Mouse (Mus musculus): ENCODE results near the gene Ciart.
A peak's percentile ranks its signal among the peaks of the same experiment; 100 is the strongest.
"Not testable (repeated sequence)": the region's sequence is repeated elsewhere in the genome, so short reads cannot be mapped to it uniquely, and the experiment has no call there.

Gene Ciart

DNA sequence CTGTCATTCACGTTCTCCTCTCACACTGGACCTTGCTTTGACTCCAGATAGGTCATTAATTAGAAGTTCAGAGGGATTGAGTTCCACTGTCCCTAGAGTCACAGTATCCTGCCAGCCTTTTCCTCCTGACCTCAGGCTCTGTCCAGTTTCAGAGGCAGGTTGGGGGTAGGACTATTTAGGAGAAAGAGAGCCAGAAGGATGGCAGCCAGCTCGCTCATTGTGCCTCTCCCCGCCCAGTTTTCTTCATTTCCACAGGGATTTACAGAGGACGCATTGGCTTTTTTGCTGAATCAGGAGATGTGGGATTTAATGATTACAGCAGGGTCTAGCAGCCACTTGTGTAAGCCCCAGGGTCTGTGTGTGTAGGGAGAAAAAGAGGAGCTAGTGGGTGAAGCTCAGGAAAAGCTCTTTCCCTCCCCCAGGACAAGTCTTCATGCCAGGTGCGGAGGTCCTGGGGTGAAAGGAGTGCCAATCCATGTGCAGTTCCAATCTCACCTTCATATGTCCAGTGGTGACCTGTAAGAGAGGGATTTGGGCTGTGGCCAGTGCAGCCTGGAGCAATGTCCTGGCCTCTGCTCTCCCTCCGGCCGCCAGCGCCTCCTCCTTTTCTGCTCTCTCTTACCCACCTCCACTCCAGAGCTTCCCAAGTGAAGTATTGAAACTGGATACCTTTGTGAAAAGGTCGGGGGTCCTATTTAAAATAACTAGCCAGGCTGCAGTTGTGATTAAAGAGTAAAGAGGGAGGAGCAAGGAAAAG lies 19.7 kb upstream of the Ciart start:
- DNase-seq (ENCODE audit: low spot score in 2 of 2), result no peak

DNA sequence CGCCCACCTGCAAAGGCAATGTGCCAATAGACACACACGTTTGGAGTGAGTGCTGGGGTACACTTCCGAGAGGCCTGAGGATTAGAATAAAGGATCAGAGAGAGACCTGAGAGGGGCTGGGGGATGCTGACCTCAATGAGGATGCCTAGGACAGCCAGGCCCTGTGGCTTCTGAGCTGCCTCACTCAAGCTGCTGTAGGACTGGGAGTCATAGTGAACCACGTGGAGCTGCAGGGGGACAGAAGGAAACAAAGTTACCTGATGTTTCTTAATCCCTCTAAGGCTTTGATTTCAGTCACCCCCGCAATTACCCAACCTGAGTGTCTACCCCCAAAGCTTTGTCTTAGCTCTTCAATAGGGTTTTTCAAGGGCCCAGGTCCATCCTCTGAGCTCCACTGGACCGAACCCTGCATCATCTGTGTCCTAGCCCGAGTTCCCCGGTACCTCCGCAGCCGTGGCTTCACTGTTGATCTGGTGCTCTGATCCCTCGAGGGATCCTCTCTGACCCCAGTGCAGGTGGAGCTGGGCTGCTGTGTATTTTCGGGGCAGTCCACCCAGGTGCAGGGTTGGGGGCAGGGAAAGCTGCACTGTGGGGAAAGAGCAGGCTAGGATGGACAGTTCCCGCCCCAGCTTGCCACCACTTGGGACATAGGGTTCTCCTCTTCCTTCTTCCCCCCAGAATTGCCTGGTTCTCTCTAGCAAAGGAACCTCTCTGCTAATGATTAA lies 17.9 kb upstream of the Ciart start:
- no peak for DNase-seq (ENCODE audit: low spot score in 2 of 2)

DNA sequence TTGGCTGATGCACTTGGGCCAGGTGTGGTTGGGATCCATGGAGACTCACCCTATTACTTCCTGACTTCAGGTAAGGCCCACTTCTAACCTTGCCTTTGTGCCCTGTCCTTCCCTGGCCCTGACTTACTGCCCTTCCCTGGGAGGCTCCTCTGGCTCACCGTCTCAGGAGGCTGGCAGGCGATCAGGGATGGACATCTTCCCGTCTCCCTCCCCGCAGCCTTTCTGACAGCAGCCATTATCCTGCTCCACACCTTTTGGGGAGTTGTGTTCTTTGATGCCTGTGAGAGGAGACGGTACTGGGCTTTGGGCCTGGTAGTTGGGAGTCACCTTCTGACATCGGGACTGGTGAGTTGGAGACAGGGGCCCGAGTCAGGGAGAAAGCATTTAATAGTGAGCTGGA lies 13.4 kb upstream of the Ciart start:
- not testable (repeated sequence) for DNase-seq (ENCODE audit: low spot score in 2 of 2)

DNA sequence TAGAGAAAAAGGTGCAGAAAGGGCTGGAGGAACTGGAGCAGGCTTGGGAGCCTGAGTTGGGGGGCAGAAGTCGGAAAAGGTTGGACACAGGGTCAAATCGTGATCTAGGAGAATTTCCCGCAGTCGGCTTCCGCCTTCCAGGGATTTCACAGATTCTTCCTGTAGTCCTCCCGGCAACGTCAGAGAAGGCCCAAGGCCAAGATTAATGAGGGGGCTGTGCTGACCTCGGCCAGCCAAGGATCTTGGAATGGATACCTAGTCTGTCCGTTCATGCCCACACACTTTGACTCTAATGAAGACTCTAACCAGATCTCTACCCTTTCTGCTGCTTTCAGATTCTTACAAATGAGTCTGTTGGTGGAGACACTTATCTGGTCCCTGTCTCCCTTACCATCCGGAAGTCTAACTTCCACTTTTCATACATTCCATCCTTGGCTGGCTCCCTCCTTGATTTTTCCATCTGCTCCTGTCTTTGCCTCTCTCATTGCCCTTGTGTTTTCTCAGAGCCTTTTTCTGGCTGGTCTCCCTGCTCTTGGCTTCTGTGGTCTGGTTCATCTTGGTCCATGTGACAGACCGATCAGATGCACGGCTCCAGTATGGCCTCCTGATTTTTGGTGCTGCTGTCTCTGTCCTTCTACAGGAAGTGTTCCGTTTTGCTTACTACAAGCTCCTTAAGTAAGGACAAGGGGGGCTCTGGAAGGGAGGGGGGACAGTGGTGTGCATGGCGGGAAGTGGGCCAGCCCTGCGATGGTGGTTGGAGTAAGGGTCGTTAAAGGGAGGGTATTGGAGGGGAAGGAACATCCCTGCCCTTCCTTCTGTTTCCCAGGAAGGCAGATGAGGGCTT lies 12.5 kb upstream of the Ciart start:
- peak in 1 of 2 experiments; percentile 49 for DNase-seq (ENCODE audit: low spot score in 2 of 2)

DNA sequence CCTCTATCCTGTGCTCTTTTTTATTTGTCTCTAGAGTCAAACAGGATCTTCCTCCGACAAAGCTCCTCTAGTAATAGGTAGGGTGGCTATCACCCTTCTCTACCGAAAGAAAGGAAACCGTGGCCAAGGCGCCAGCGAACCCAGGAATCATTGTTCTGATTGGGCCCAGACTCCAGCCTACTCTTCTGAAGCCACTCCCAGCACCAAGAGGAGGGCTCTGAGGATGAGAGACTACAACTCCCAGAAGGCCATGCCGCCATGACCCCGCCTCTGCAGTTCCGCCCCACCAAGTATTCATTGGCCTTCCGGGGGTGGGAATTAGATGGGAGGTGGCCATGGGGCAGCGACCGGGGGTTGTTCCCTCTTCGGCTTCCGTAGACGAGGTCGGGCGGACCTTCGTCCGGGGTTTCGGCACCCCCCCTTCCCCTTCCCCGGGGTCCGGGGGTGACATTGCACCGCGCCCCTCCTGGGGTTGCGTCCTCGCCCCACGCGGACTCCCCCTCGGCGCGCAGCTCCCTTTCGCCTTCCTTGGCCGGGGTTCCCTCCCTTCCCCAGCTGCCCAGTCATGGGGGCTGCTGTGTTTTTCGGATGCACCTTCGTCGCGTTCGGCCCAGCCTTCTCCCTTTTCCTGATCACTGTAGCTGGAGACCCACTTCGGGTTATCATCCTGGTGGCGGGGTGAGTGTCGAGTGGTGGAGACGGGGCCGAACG lies 11.7 kb upstream of the Ciart start, which contains the start of gene Aph1a:
Aph1a (plus strand) TSS at position 364 of the 711 bp plus-strand sequence.
- peak; percentile 95 for DNase-seq (ENCODE audit: low spot score in 2 of 2)

DNA sequence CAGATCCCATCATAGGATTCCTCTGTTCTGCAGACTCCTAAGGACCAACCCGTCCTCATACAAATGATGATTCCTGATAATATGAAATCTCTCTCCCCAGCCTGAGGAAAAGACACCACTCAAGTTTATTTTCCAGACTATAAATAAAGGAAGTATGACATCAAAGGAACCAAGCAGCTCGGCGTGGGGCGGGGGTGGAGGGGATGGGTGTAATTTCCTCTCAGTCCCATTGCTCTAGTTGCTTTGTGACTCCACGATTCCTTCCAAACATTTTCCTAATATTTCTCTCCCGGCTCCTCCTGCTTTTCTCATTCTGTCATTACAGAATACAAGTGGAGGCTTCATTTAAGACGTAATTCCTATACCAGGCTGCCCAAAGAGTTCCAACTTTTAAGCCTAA lies 11.1 kb upstream of the Ciart start:
- no peak for DNase-seq (ENCODE audit: low spot score in 2 of 2)

DNA sequence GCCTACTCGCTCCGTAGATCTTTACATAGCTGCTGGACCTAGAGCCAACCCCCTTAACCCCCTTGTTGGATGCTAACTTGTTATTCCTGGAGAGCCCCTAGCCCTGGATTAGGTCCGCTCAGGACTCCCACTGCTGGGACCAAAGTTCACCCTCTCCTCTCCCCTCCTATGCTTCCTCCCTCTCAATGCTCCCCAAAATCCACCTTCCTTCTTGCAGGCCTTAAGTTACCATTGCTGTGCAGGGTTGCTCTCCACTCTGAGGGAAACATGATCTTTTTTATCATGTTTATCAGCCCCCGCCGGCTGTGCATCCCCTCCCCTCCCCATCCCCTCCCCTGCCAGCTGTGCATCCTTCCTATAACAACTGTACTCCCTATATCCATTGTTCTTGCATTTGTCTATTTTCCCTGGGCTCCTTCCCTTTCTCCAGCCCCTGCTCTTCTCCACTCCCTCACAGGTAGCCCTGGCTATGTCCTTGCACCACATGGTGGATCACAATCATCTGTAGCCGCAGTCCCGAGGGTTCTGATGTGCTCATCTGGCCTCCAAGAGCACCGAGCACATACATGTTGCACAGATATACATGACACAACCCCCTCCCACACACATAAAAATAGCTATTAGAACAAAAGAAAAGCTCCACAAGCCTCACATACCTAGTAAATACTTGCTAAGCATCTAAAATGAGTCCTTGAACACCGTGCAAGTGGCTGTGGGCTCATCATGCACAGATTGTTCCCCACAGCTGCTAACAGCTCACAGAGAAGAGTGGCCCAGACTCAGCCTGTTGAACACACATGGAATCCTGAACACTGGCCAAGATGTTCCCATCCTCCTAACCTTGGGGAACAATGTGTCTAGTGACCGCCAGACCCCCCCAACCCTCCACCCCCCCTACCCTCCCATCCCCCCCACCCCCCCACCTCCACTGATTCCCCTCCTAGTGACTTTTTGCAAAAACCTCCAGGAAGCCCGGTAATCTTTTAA lies 10.3 kb upstream of the Ciart start:
- DNase-seq (ENCODE audit: low spot score in 2 of 2), result no peak

DNA sequence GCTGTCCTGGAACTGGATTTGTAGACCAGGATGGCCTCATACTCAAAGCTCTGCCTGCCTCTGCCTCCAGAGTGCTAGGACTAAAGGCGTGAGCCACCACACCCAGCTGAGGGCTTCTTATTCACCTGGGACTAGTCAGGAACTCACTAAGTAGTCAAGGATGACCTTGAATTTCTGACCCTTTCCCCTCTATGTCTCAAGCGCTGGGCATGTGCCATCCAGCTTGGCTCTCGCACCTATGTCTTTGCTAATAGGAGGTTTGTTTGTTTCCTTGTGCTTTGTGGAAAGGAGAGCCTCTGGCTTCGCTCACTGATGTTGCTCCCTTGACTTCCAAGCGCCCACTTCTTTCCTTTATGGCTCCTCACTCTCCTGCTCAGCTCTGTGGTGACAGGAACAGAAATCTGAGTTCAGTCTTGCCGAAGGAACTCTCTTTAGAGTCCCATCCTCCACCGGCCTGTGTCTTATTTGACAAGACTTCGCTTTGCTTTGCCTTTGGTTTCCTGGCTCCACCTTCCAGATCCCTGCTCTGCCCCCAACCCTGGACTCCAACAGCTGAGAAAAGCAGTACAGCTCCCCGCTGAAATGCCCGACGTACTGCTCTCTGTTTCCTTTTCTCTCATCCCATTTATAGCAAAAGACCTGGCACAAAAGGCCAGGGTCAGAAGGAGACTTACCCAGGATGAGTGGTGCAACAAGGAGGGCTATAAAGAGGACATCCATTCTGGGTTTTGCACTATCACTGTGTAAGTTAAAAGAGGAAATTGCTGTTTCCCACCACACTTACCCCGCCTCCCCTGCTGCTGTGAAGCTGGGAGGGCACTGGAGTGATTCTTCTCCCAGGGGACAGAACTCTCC lies 9.4 kb upstream of the Ciart start, which contains the start of gene BC028528:
BC028528 (minus strand) TSS at position 795 of the 855 bp plus-strand sequence.
- DNase-seq (ENCODE audit: low spot score in 2 of 2), result no peak

DNA sequence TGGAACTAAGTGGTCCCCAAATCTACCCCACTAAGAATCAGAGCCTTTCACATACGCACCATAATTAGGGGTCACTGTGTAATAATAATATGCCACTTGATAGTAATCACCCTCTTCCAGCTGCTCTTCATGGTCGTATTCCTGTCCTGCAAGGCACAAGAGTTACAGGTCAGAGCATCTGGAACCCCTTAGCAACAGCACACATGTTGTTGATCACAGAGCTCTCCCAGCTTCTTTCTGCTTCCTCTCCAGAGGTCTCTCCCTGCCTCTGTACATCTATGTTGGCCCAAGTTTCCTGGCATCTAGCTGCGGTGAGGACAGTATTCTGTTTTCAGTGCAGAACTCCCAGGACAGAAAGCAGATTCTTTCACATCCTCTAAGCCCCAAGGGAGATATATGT lies 7.6 kb upstream of the Ciart start:
- no peak for DNase-seq (ENCODE audit: low spot score in 2 of 2)

DNA sequence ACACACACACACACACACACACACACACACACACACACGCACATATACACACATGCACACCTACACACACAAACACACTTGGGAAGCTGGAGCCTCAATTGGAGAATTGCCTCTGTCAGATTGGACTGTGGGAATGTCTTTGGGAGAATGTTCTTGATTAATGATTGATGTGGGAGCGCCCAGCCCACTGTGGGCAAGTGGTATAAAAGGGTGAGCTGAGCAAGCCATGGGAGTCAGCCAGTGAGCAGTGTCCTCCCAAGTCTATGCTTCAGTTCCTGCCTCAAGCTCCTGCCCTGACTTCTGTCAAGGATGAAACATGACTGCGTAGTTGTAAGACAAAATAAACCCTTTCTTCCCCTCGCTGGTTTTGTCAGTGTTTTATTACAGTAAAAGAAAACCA lies 5.5 kb upstream of the Ciart start:
- DNase-seq (ENCODE audit: low spot score in 2 of 2), result no peak

DNA sequence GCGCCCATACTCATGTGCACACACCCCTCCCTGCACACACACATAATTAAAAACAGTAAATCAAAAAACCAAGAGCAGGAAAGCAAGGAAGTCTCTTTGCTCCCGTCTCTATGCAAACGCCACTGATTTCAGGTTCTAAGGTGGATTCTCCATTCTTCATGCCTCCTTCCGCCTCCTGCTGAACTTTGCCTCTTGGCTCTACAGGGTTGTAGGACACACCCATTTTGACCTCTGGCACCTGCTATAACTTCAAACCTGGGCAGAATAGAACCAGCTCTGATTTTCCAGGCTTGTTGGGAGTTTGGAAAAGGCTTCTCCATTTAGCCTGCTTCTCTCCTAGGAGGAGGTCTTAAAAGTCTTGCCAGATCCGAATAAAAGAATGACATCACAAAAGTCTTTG lies 2.3 kb upstream of the Ciart start:
- no peak for DNase-seq (ENCODE audit: low spot score in 2 of 2)

DNA sequence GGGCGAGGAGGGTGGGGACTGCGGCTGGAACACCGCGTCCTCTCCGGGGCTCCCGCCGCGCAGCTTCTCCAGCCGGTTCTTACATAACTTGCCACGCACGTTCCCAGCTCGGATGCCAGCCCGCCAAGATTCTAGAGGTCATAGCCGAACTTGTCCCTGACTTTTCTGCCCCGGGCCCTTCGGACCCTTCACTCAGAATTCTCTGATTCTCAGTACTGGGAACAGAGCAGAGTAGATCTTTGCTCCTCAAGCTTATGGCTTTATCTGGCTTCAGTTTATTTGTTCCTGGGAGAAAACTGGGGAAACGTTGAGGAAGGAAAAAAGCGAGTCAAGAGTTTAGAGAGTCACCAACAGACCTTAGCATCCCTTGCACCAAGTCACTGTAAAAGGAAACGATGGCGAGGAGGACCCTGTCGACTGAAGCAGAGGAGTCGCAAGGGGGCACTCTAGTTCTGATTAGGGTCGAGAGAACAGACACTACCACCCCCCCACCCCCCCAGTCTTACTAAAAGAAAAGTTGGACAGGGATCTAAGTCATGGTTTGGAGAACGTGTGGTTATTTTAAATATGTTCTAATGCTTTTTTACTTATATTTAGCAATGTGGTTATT lies 870 bp upstream of the Ciart start:
- DNase-seq (ENCODE audit: low spot score in 2 of 2), result peak in 1 of 2 experiments; percentile 69

DNA sequence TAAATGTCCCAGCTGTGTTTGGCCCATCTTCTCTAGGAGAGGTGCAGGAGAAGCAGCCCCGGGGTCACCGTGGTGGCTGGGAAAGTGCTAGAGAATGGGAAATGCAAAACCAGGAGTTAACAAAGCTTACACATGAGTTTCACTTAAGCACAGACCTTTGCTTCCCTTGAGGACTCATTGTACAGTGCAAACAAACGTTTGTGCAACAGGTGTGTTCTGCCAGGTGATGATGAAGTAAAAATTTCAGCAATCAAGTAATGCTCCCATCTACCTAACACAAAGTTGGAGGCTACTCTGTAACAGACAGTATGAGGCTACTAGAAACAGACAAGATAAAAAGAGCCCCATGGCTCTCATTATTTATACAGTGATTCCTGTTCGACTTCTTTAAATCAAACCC lies 3.0 kb downstream of the Ciart start:
- no peak for DNase-seq (ENCODE audit: low spot score in 2 of 2)

DNA sequence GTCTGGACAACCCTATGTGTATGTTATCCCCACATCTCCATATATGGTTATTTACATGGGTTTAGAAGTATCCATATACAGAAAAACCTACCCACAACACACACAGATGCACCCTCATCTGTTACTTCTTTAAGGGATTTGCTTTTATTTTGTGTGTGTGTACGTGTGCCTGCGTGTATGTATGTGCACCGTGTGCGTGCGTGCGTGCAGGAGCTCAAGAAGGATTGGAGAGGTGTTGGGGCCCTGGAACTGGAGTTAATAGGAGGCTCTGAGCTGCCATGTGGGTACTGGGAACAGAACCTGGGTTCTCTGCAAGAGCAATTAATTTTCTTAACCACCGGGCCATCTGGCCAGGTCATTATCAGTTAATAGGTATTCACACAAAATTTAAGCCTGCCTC lies 10.0 kb downstream of the Ciart start:
- no peak for DNase-seq (ENCODE audit: low spot score in 2 of 2)

DNA sequence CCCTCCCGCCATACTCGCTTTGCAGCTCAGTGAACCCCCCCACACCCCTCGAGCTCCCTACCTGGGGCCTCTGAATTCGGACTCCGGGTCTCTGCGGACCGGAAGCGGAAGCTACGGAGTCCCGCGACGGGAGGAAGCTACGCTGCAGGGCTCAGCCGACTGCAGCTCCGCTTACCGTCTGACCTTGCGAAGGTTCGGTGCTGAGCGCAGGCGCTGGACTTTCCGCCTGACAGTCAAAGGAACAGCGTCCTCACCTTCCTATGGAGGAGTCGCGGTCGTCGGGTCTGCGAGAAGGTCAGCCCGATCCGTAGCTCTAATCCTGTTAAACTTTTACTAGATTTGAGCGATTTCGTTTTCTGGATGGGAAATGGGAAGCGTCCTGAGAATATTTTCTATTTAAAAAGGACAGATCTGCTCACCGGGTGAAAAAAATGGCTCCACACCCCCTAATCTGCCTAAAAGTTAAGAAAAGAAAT lies 10.6 kb downstream of the Ciart start, which contains the start of gene Mrps21:
Mrps21 (minus strand) TSS at position 128 of the 476 bp plus-strand sequence.
- DNase-seq (ENCODE audit: low spot score in 2 of 2), result peak; percentile 80

DNA sequence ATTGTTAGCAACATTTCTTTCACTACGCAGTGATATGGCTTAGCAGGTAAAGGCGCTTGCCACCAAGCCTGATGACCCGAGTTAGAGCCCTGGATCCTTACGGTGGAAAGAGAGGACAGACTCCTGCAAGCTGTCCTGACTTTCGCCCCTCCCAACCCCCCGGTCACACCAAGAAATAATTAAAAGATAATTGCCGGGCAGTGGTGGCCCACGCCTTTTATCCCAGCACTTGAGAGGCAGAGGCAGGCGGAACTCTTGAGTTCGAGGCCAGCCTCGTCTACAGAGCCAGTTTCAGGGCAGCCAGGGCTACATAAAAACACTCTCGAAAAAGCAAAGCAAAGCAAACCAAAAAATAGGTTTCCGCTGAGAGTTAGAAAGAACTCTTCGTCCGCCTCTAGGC lies 11.1 kb downstream of the Ciart start:
- no peak for DNase-seq (ENCODE audit: low spot score in 2 of 2)

DNA sequence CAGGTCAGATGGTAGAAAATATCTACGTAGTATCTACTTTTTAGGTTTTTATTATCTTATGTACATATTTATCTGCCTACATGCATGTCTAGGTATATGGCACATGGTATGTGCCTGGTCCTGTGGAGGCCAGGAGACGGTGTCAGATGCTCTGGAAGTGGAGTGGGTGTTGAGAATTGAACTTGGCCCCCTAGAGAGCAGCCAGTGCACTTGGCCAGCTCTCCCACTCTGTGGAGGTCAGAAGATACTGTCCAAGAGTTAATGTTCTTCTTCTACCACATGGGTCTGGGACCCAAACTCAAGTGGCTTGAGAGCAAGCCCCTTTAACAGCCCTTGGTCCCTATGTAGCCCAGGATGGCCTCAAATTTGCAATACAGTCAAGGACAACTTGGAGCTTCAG lies 14.6 kb downstream of the Ciart start:
- no peak for DNase-seq (ENCODE audit: low spot score in 2 of 2)

DNA sequence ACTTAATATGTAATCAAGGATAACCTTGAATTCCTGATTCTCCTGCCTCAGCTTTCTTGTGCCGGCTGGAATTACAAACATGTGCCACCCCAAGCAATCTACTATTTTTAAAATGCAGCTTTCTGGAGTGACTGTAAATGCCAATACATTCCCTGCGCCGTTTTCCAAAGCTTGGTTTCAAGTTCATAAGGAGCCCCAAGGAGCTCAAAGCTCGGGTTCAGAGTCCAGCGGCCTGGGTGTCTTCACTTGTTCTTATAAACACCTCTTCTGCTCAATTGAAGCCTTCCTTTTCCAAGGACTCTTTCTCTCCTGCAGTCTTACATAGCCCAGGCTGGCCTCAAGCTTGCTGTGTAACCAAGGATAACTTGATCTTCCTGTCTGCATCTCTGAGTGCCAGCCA lies 16.0 kb downstream of the Ciart start:
- no peak for DNase-seq (ENCODE audit: low spot score in 2 of 2)

DNA sequence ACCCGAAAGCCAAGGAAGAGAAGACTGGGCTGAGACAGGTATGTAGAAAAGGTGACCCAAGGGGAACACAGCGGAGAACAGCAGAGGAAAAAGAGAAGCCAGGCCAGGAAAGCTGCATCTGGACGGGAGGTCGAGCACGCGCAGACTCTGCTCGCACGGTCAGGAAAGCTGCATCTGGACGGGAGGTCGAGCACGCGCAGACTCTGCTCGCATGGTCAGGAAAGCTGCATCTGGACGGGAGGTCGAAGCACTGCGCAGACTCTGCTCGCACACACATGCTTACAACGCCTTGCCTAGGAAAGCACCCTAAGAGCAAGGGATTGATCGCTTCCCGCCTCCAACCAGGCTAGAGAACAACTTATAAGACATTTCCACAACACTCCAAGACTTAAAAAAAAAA lies 16.5 kb downstream of the Ciart start:
- DNase-seq (ENCODE audit: low spot score in 2 of 2), result no peak
